Mouse (Mus musculus) megakaryocyte, embryonic 14.5 days (primary cell): ENCODE measurements at regions not wholly inside any gene's neighbourhood (a gene's known extent, or its start where the extent isn't known, plus 50 kb on each side); places are given as distances from the start of the nearest gene placed in this dataset.

Experiments used
- H3K27me3 ChIP-seq: replicated peaks from 2 replicates; pipeline ENCODE3; 2012; ENCODE audit warnings: inconsistent platforms
- H3K36me3 ChIP-seq: replicated peaks from 2 replicates; pipeline ENCODE3; 2012; ENCODE audit warnings: low read length, inconsistent platforms, mixed read lengths
- H3K4me1 ChIP-seq: 2 replicates; pipeline ENCODE4 v1.6.1; 2012; ENCODE audit warnings: inconsistent platforms
- H3K4me3 ChIP-seq: replicated peaks from 2 replicates; pipeline ENCODE3; 2012; ENCODE audit warnings: moderate library complexity, mild to moderate bottlenecking, inconsistent platforms
- H3K9me3 ChIP-seq: 2 replicates; pipeline ENCODE4 v1.6.1; 2012; ENCODE audit warnings: inconsistent platforms
- FLI1 ChIP-seq: IDR thresholded peaks from 2 replicates; pipeline ENCODE4 v1.6.1; 2012; ENCODE audit warnings: low read length, inconsistent platforms, mixed read lengths
- GATA1 ChIP-seq: IDR thresholded peaks from 3 replicates; pipeline ENCODE4 v1.6.1; 2012; ENCODE audit warnings: mixed read lengths, low read length, inconsistent platforms, borderline replicate concordance

DNA sequence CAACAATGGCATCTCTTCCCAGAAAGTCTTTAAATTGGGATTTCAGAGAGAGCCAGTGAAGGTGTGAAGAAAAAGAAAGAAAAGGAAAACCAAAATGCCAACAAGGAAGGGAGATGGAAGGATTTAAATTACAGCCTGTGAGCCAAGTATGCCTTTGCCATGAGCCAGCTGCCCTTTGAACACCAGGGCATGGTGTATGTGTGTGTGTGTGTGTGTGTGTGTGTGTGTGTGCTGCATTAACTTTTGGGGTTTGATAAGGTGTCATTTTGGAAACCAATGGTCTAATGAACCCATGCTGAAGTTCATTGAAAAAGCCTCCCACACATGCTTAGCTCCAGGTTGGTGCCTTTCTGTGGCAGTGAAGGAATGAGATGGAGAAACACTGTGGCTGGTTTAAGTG lies 85.2 kb upstream of the Rai14 start:
- TF ChIP-seq GATA1, result no peak
- no peak for TF ChIP-seq FLI1
- Histone ChIP-seq H3K27me3 (no peaks in the 10 kb centered on the region), H3K4me1 (peaks cover 40% of the 10 kb centered on the region), H3K9me3 (peaks cover 16% of the 10 kb centered on the region), H3K4me3 (no peak overlapping the region), H3K36me3 (peaks cover 16% of the 10 kb centered on the region)

DNA sequence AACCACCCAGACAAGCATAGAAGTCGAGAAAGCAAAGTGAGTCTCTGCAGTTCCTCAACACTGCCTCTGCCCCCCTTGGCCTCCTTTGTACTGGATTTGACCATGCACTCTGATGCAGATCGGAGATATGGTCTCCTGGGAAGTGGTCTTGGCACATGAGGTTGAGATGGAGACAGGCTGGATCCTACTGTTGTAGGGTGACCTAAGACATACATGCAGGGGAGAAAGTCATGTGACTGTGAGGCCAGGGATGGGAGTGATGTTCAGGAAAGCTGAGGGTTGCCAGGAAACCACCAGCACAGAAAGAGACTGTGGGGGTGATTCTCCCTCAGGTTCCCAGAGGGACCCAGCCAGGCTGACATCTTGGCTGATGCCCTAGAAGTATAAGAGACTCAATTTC lies 99.8 kb upstream of the Rai14 start:
- Histone ChIP-seq H3K9me3 (no peaks in the 10 kb centered on the region), H3K4me1 (peaks cover 33% of the 10 kb centered on the region), H3K36me3 (no peaks in the 10 kb centered on the region), H3K27me3 (peaks cover 6% of the 10 kb centered on the region), H3K4me3 (no peak overlapping the region)
- no peak for TF ChIP-seq GATA1
- no peak for TF ChIP-seq FLI1

DNA sequence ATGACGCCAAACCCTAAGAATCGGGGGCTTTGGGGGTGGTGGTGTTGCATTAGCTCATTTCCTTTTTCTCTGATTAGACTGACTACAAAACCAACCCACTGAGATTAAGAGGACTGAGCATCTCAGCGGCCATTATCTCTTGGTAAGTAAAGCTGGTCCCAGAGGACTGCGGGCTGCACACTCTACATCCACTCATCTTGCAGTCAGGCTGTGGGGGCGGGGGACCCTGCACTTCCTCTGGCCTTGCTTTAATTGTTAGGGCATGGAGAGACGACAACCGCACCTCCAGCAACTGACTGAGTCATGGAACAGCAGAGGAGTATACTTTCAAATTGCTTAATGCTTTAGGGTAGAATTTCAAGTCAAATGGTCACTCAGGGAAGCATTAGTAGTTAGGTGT lies 100.3 kb upstream of the Rai14 start:
- TF ChIP-seq GATA1, result no peak
- TF ChIP-seq FLI1, result no peak
- Histone ChIP-seq H3K4me3 (no peak overlapping the region), H3K36me3 (no peaks in the 10 kb centered on the region), H3K4me1 (peaks cover 33% of the 10 kb centered on the region), H3K9me3 (peaks cover 3% of the 10 kb centered on the region; the same call in 1 of the 2 replicates), H3K27me3 (peaks cover 6% of the 10 kb centered on the region)

DNA sequence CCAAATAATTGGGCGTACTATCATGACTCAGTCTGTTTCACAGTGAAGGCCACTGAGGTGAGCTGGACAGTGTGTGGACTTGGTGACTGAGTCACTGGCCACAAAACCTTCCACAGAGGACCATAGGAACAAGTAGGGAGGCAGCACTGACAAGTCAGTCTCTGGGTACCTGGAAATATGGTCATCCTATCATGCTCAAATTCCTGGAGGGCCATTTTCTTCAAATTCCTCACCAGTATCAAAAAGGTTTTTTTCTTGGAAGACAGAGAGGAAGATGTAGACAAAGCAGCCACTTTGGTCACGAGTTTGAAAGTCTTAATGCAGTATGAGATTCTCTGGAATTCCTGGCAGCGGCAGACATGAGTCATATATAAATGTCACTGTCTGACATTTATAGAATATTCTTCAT lies 101.8 kb upstream of the Rai14 start:
- H3K27me3 ChIP-seq, result peaks cover 6% of the 10 kb centered on the region
- no peak overlapping the region for H3K4me3 ChIP-seq
- peaks cover 35% of the 10 kb centered on the region for H3K4me1 ChIP-seq
- H3K36me3 ChIP-seq, result no peaks in the 10 kb centered on the region
- peaks cover 9% of the 10 kb centered on the region for H3K9me3 ChIP-seq
- no peak for TF ChIP-seq GATA1
- TF ChIP-seq FLI1, result no peak

DNA sequence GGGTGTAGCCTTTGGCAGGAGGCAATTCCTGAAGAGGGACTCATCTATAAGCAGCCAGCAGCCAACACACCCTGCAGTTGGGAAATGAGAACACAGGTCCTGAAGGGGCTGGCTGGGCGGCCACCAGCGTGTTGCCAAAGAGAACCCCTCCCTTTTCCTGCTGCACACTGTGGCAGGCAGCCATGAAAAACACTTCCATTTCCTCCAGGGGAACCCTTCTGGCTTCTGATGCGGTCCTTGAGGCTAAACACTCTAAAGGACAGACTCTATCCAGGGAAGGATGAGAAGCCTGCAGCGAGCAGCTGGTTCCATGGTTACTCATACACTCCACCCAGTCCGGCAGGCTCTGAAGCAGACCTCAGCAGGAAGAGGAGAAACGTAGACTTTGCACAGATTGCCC lies 103.8 kb upstream of the Rai14 start:
- Histone ChIP-seq H3K4me1 (peaks cover 34% of the 10 kb centered on the region), H3K4me3 (no peak overlapping the region), H3K27me3 (peaks cover 7% of the 10 kb centered on the region), H3K9me3 (peaks cover 9% of the 10 kb centered on the region), H3K36me3 (no peaks in the 10 kb centered on the region)
- no peak for TF ChIP-seq FLI1
- TF ChIP-seq GATA1, result no peak

DNA sequence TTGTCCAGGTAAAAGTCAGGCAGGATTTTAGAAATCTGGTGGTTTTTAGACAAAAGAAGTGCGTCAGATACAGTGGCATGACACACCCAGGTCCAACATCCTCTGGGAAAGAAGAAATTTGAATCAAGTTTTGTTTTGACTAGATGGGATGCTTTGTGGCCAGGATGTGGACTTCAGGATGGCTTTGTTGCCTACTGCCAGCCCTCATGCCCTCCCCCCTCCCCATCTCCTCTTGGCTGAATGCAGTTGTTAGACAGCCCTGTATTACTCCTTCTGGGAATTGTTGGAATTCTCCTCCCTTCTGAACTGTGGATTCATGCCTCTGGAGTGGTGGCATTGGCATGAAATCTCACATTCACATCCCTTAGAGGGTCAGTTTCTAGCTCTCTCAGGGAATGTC lies 104.3 kb upstream of the Rai14 start:
- TF ChIP-seq FLI1, result no peak
- TF ChIP-seq GATA1, result no peak
- Histone ChIP-seq H3K27me3 (peaks cover 9% of the 10 kb centered on the region), H3K36me3 (no peaks in the 10 kb centered on the region), H3K4me1 (peaks cover 30% of the 10 kb centered on the region), H3K9me3 (peaks cover 9% of the 10 kb centered on the region), H3K4me3 (no peak overlapping the region)

DNA sequence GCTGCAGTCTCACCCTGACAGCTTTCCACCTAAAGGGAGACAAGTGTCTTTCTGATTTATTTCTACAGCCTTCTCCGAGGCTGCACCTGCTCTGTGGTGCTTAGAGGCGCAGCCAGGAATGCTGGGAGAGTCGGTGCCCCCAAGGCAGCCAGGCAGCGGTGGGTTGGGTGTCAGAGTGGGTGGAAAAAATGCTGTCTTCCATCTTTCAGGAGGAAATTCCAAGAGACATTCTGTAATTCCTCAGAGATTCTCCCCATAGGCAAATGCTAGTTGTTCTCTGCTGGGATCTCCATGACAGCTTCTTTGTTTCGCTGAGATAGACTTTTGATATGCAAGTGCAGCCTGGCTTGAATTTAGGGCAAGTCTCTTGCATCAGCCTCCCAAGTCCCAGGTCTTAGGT lies 109.5 kb upstream of the Rai14 start:
- TF ChIP-seq GATA1 (no peak), FLI1 (no peak)
- Histone ChIP-seq H3K9me3 (peaks cover 9% of the 10 kb centered on the region), H3K27me3 (peaks cover 8% of the 10 kb centered on the region), H3K4me1 (peaks cover 7% of the 10 kb centered on the region; the same call in 1 of the 2 replicates), H3K4me3 (no peak overlapping the region), H3K36me3 (no peaks in the 10 kb centered on the region)

DNA sequence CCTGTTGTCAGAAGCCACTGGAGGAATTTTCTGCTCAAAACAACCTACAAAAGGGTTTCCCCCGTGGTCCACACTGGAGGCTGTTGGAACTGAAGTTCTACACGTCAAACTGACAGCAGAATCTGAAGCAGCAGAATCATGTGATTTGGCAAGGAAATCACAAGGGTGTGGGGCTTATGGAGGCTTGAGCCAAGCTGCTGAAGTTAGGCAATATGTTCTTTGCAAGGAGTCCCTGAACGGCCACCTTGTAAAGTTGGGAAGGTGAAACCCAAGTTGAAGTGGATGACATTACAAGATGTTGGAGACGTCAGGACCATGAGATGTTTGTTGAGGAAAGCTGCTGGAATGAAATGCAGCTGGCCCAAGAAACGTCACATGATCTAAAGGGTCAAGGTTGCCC lies 115.2 kb upstream of the Rai14 start:
- Histone ChIP-seq H3K9me3 (no peaks in the 10 kb centered on the region; the same call in 1 of the 2 replicates), H3K27me3 (peaks cover 12% of the 10 kb centered on the region)

DNA sequence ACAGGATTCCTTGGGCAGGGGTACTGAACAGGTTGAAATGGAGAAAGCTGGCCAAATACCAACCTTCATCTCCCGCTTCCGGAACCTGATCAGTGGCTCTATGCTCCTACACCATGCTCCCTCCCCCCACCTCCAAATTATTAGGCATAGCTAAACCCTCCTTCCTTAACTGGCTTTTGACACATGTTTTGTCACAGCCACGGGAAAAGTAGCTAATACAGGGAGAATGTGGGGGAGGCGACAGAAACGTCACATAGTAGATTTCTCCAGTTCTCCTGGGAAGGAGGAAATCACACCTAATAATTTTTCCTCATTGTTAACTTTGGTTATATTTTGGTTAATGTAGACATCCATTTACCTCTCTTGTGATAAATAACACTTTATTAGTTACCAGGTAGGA lies 116.1 kb upstream of the Rai14 start:
- no peak for TF ChIP-seq FLI1
- TF ChIP-seq GATA1, result no peak

More for the DNA sequence above, 115.2 kb upstream of the Rai14 start:
- TF ChIP-seq FLI1 (no peak), GATA1 (no peak)
- Histone ChIP-seq H3K4me3 (no peak overlapping the region), H3K36me3 (no peaks in the 10 kb centered on the region), H3K4me1 (peaks cover 18% of the 10 kb centered on the region)

DNA sequence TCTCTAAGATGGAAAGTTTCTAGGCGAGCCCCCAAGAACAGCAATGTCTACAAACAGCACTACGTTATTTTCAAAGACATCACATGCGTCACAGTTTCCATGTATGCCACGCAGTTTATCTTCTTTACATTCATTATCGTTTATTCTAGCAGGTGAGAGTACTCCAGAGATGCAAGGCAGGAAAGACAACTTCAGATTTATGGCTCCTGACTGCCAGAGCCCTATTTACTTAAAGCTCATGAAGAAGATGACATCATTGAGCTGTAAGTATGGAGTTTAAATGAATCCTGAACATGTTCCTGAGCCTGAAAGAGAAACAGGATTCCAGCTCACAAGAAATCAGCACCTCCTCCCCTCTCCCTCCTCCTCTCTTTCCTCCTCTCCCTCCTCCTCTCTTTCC lies 116.7 kb upstream of the Rai14 start:
- TF ChIP-seq GATA1 (no peak), FLI1 (no peak)
- Histone ChIP-seq H3K36me3 (no peaks in the 10 kb centered on the region), H3K27me3 (peaks cover 12% of the 10 kb centered on the region), H3K4me1 (peaks cover 16% of the 10 kb centered on the region), H3K9me3 (no peaks in the 10 kb centered on the region; the same call in 1 of the 2 replicates), H3K4me3 (no peak overlapping the region)

More for the DNA sequence above, 116.1 kb upstream of the Rai14 start:
- Histone ChIP-seq H3K4me3 (no peak overlapping the region), H3K9me3 (no peaks in the 10 kb centered on the region; the same call in 1 of the 2 replicates), H3K4me1 (peaks cover 16% of the 10 kb centered on the region), H3K36me3 (no peaks in the 10 kb centered on the region), H3K27me3 (peaks cover 12% of the 10 kb centered on the region)

DNA sequence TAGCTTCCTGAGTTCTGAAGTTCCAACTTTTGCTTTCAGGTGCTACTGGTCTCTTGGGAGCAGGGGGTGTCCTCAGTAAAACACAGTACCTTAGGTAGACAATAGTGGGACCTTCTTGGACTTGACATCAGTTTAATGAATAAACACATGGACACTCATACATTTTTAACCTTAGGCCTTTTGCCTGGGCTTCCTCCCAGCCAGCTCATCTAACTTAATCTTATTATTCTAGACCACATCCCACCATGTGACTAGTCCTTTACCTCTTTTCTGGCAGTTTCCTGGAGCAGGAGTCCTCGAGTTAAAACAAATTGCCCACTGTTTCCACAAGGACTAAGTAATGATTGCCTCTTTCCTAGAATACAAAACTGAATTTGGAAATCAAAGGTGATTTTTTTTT lies 117.9 kb upstream of the Rai14 start:
- no peak for TF ChIP-seq GATA1
- Histone ChIP-seq H3K4me1 (peaks cover 16% of the 10 kb centered on the region), H3K36me3 (no peaks in the 10 kb centered on the region), H3K4me3 (no peak overlapping the region), H3K27me3 (peaks cover 12% of the 10 kb centered on the region), H3K9me3 (no peaks in the 10 kb centered on the region; the same call in 1 of the 2 replicates)
